Mouse (Mus musculus) inflammation-experienced regulatory T-cells, adult 6 months (primary cell): ENCODE results near the gene Atg5. TPM values are rescaled to one million over a fixed set of nuclear protein-coding genes. Genes with fewer than 3 reads are reported as not detected.
A peak's percentile ranks its signal among the peaks of the same experiment; 100 is the strongest.
"Not testable (repeated sequence)": the region's sequence is repeated elsewhere in the genome, so short reads cannot be mapped to it uniquely, and the experiment has no call there.

Experiments used
- ATAC-seq: one replicate; pipeline ENCODE4 v1.8.0; 2017
- polyA plus RNA-seq, 3 experiments: library from polyadenylated mRNA; unstranded; fragments of 100-300 nt; shearing (Covaris generic); gene quantifications; one replicate each; pipeline ENCODE4 v1.2.1; 2017

The Atg5 gene
- polyA plus RNA-seq: 10 to 100 TPM; 47.5 to 58.6 (median 58.5) TPM

- peak; percentile 95 for ATAC-seq
Observed at GRCm38 (mm10) chr10:44268145-44268860, at the start of gene Atg5. TSS of gene Atg5 (plus strand) at chr10:44268358.

- not testable (repeated sequence) for ATAC-seq
Observed at GRCm38 (mm10) chr10:44219073-44219472, 49.1 kb upstream of the Atg5 start.

GRCm38 (mm10) chr10:44224345-44224744, 43.8 kb upstream of the Atg5 start:
- no peak for ATAC-seq

GRCm38 (mm10) chr10:44233351-44233750, 34.8 kb upstream of the Atg5 start:
- ATAC-seq: not testable (repeated sequence)

GRCm38 (mm10) chr10:44235298-44235697, 32.9 kb upstream of the Atg5 start:
- ATAC-seq: not testable (repeated sequence)

- ATAC-seq: no peak
Observed at GRCm38 (mm10) chr10:44256624-44257023, 11.5 kb upstream of the Atg5 start.

GRCm38 (mm10) chr10:44265835-44266234, 2.3 kb upstream of the Atg5 start:
- no peak for ATAC-seq

- ATAC-seq: no peak
Observed at GRCm38 (mm10) chr10:44266561-44266960, 1.6 kb upstream of the Atg5 start.

- ATAC-seq: peak; percentile 6
Observed at GRCm38 (mm10) chr10:44267426-44268142, 574 bp upstream of the Atg5 start.

- no peak for ATAC-seq
Observed at GRCm38 (mm10) chr10:44269211-44269610, 1.1 kb downstream of the Atg5 start.

GRCm38 (mm10) chr10:44282323-44282722, 14.2 kb downstream of the Atg5 start:
- no peak for ATAC-seq

GRCm38 (mm10) chr10:44285106-44285505, 16.9 kb downstream of the Atg5 start:
- no peak for ATAC-seq

GRCm38 (mm10) chr10:44285935-44286334, 17.8 kb downstream of the Atg5 start:
- no peak for ATAC-seq

GRCm38 (mm10) chr10:44290876-44291275, 22.7 kb downstream of the Atg5 start:
- no peak for ATAC-seq

GRCm38 (mm10) chr10:44292205-44292604, 24.0 kb downstream of the Atg5 start:
- peak; percentile 56 for ATAC-seq

GRCm38 (mm10) chr10:44299165-44299564, 31.0 kb downstream of the Atg5 start:
- no peak for ATAC-seq

GRCm38 (mm10) chr10:44300078-44300477, 31.9 kb downstream of the Atg5 start:
- no peak for ATAC-seq

- ATAC-seq: no peak
Observed at GRCm38 (mm10) chr10:44303648-44304329, 35.6 kb downstream of the Atg5 start.

- ATAC-seq: no peak
Observed at GRCm38 (mm10) chr10:44304330-44304717, 36.2 kb downstream of the Atg5 start.

GRCm38 (mm10) chr10:44304845-44305244, 36.7 kb downstream of the Atg5 start:
- no peak for ATAC-seq

- ATAC-seq: no peak
Observed at GRCm38 (mm10) chr10:44306308-44306707, 38.1 kb downstream of the Atg5 start.

- no peak for ATAC-seq
Observed at GRCm38 (mm10) chr10:44308280-44308679, 40.1 kb downstream of the Atg5 start.

- no peak for ATAC-seq
Observed at GRCm38 (mm10) chr10:44309250-44309649, 41.1 kb downstream of the Atg5 start.
